Mouse (Mus musculus) c-Kit-positive CD71-negative TER-119-negative erythroid progenitor cells, embryonic 14.5 days (primary cell): Measurements from ENCODE around the gene Lhx5.
A peak's percentile ranks its signal among the peaks of the same experiment; 100 is the strongest.

Experiments used
- DNase-seq: peaks from one replicate; pipeline ENCODE4 v3.0.0-alpha.2; 2013; ENCODE audit warnings: low read depth

The Lhx5 gene

DNA sequence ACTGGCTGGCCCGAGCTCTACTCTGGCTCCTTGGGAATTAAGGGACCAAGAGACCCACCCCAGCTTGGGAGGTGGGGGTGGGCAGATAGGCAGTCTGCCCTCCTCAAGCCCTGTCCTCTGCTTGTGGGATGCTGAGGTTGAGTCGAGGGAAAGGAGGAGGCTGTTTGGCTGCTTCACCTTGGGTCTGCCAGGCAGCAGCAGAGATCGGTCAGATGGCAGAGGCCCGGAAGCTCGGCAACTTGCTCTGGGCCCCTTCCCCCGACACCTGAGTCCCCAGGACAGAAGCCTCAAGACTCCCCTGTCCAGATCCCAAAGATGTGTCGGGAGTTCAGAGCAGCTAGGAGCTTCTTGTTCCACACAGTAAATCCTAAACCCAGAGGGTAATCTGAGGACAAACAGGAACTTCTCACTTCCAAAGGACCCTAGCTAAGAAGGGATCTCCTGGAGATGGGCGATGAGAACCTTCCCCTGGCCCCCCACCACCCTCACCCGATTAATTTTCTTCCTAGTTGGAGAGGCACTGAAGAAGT is 1.1 kb downstream of the Lhx5 start:
- DNase-seq: no peak

GRCm38 (mm10) chr5:120433135-120433760 is 1.7 kb downstream of the Lhx5 start:
- DNase-seq: no peak

DNA sequence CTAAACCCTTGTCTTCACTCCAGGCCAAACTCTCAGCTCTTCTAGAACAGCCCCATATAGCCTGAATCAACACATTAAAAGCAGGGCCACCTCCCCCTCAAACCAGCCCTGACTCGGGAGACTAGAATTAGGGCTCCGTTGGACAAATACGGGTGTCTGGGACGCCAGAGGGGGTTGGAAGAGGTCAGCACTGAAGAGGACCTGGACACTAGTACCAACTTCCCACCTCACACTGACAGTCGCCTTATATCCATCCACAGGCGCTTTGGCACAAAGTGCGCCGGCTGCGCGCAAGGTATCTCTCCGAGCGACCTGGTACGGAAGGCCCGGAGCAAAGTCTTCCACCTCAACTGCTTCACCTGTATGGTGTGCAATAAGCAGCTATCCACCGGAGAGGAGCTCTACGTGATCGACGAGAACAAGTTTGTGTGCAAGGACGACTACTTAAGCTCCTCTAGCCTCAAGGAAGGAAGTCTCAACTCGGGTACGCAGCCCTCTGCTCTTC is 2.8 kb downstream of the Lhx5 start:
- DNase-seq: no peak

DNA sequence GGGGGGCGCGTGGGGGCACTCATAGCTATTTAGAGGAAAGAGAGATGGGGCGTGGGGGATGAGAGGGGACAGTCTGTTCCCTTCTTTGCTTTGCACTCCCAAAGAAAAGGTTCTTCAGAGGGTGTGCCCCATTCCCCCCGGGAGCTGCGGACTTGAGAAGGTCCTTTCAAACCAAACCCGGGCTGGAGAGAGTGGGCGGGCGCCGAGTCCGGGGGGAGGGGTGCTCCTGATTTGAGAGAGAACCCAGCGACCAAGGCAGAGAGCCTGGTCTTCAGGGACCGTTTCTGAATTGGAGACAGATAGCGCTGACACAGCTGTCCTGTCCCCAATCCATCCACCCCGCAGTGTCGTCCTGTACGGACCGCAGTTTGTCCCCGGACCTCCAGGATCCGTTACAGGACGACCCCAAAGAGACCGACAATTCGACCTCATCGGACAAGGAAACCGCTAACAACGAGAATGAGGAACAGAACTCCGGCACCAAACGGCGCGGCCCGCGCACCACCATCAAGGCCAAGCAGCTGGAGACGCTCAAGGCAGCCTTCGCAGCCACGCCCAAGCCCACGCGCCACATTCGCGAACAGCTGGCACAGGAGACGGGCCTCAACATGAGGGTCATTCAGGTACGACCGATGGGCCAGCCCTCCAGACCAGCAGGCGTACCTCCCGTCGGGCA is 3.6 kb downstream of the Lhx5 start:
- no peak for DNase-seq

DNA sequence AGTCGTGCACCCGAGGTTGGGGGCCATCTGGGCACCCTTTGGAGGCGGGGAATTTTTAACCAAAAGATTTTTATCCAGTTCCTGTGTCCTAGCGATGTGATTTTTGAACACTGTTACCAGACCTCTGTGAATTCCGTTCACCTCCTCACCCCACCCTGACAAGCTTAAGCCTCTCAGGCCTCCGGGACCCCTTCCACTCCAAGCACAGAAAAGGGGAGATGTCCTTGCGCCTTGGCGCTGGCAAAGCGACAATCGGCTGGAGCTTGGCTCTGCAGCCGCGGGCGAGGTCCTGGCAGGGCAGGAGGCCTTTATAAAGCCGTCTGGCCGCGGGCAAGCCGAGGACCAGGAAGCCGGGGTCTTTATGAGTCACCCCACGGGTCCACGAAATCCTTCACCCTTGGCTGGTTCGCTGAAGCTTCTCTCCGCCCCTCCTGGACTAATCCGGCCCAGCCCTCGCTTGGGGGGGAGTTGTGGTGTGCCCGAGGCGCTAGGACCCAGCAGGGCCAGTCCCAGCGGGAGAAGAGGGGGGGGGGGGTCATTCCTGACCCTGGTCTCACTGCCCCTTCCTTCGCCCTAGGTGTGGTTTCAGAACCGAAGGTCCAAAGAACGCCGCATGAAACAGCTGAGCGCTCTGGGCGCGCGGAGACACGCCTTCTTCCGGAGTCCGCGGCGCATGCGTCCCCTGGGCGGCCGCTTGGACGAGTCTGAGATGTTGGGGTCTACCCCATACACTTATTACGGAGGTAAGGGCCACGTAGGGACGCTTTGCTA is 4.4 kb downstream of the Lhx5 start:
- no peak for DNase-seq

- no peak for DNase-seq
Observed at GRCm38 (mm10) chr5:120436885-120437495, 5.5 kb downstream of the Lhx5 start.

DNA sequence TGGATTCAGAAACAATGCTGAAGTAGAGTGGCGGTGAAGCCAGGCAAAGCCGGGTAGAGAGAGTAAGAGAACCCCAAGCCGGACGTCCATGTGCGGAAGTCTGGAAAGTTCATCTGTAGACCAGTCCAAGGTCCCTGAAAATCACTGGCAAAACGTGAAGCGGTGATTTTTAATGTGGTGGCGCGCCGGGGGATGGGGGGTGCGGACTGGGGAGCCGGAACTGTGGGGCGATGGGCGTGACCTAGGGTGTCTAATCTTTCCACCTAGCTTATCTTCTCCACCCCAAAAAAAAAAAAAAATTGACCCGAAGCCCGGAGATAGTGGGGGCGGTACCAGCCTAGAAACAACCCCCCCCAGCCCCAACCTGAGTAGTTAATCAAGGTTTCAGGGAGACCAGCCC is 6.0 kb downstream of the Lhx5 start:
- no peak for DNase-seq

- DNase-seq: no peak
Observed at GRCm38 (mm10) chr5:120437986-120438385, 6.5 kb downstream of the Lhx5 start.

GRCm38 (mm10) chr5:120438469-120438868 is 7.0 kb downstream of the Lhx5 start:
- DNase-seq: no peak

- no peak for DNase-seq
Observed at GRCm38 (mm10) chr5:120438991-120439710, 7.7 kb downstream of the Lhx5 start.

- no peak for DNase-seq
Observed at GRCm38 (mm10) chr5:120439887-120440670, 8.6 kb downstream of the Lhx5 start.

DNA sequence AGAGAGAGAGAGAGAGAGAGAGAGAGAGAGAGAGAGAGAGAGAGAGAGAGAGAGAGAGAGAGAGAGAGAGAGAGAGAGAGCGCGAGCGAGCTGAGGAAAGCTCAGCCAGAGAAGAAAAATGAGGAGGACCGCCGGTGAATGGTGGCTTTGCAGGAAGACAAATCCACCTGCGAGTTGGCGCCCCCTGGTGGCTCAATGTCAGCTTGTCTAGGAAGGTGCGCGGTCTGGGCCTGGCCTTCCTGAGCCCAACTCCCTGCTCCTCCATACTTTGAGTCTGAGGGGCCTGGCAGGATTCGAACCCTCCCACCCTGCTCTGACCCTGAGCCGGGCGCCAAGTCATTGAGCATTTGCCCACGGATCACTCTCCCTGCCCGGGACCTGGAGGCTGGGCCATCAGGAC is 9.2 kb downstream of the Lhx5 start:
- peak; percentile 74 for DNase-seq

GRCm38 (mm10) chr5:120447305-120447704 is 15.8 kb downstream of the Lhx5 start:
- no peak for DNase-seq

DNA sequence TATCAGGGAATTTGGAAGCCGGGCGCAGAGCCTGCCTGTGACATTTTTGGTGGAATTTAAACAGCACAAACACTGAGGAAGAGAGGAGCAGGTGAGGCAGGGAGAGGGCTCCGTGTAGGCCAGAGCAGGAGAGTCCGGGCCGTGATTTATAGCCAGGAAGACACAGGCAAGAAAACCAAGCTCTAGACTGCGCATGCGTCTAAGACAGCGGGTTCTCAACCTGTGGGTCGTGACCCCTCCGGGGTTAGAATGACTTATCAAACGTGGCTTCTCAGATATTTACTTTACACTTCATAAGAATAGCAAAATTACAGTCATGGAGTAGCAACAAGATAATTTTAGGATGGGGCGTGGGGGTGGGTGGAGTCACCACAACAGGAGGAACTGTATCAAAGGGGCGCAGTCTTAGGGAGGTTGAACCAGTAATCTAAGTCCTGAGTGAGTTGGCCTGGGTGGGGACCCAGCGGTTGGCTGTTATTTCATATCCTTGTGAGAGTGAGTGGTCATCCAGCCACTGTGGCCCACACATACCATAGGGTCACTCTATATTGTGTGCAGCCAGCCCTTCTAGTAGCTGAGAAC is 23.3 kb downstream of the Lhx5 start:
- DNase-seq: no peak

- DNase-seq: no peak
Observed at GRCm38 (mm10) chr5:120456253-120456652, 24.8 kb downstream of the Lhx5 start.

GRCm38 (mm10) chr5:120456841-120457554 is 25.5 kb downstream of the Lhx5 start:
- no peak for DNase-seq

DNA sequence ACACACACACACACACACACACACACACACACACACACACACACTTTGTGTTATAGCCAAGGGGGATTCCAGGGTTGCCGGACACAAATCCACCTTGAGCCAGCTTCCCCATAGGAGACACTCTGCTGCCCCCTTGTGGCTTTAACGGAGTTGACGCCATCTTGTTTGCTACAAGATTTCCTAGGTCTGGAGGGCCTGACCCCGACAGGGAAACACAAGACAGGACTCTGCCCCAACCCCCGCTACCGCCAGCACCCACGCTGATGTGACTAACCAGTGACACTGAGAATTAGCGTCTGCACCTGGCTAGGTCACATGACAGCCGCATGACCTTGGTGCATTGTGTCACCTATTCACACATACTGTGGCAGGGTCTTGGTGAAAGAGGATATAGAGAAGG is 26.1 kb downstream of the Lhx5 start:
- DNase-seq: peak; percentile 70

DNA sequence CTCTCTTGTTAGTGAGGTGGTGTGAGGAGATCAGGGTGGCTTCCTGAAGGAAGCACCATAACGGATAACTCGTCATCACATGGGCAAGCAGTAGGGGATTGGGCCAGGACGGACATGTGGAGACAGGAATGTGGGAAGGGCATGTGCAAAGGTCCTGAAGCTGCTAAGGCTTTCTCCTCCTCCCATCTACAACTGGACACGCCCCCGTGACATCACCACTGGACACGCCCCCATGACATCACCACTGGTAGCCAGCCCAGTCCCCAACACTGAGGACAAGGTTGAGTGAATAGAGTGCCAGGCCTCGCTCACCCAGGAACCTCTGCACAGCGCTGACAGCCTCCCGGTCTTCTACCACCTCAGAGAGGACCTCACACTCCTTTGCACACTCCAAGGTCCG is 27.6 kb downstream of the Lhx5 start:
- DNase-seq: no peak

- DNase-seq: no peak
Observed at GRCm38 (mm10) chr5:120461902-120462301, 30.4 kb downstream of the Lhx5 start.

GRCm38 (mm10) chr5:120464321-120464720 is 32.8 kb downstream of the Lhx5 start:
- DNase-seq: no peak
